Mouse (Mus musculus) brain, embryonic 14.5 days (tissue): ENCODE data around the gene Hic1.

ENCODE experiments used
- CTCF ChIP-seq: fragments of 200-500 bp; IDR thresholded peaks from 2 replicates; pipeline ENCODE4 v1.5.1; 2012; ENCODE audit warnings: inconsistent platforms, mild to moderate bottlenecking, moderate library complexity, borderline replicate concordance; ENCODE audit not compliant: insufficient read depth, insufficient read length; ENCODE audit errors: extremely low read depth
- POLR2A ChIP-seq: fragments of 200-500 bp; IDR thresholded peaks from 2 replicates; pipeline ENCODE4 v1.6.1; 2012; ENCODE audit warnings: mild to moderate bottlenecking, inconsistent platforms, borderline replicate concordance; ENCODE audit not compliant: poor library complexity, insufficient read depth, insufficient read length, severe bottlenecking; ENCODE audit errors: extremely low read depth

DNA sequence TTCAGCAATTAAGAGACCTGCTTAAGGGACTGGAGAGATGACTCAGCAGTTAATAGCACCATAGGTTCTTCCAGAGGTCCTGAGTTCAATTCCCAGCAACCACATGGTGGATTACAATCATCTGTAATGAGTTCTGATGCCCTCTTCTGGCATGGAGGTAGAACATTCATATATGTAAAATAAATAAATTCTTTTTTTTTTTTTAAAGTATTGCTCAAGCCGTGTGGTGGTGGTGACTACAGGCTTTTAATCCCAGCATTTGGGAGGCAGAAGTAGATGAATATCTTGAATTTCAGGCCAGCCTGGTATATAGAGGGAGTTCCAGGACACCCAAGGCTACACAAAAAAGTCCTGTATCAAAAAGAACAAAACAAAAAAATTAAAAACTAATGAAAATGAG is 19.0 kb downstream of the Hic1 start:
- TF ChIP-seq POLR2A (no peak), CTCF (no peak)
